Mouse (Mus musculus) midbrain, postnatal 0 days (tissue): ENCODE data around the gene Lect2. TPM values are rescaled to one million over a fixed set of nuclear protein-coding genes. Genes with fewer than 3 reads are reported as not detected.
A peak's percentile ranks its signal among the peaks of the same experiment; 100 is the strongest.

ENCODE experiments used
- ATAC-seq: fragments of 200-750 bp; cut with Nextera tagmentation; 2 replicates; pipeline ENCODE4 v1.8.0; 2017; ENCODE audit warnings: moderate number of reproducible peaks, mild to moderate bottlenecking, moderate TSS enrichment, moderate library complexity; ENCODE audit not compliant: low FRiP score
- DNase-seq: peaks from one replicate; pipeline ENCODE4 v3.0.0-alpha.2; 2015; ENCODE audit warnings: low spot score
- H3K27ac ChIP-seq: fragments of 300-500 bp; sonication (generic); 2 replicates; pipeline ENCODE4 v1.5.1; 2014; ENCODE audit warnings: low read depth, mild to moderate bottlenecking, low read length, mixed read lengths
- H3K27me3 ChIP-seq: fragments of 300-500 bp; sonication (generic); 2 replicates; pipeline ENCODE4 v1.6.1; 2014; ENCODE audit warnings: low read length, control low read depth, mixed read lengths; ENCODE audit not compliant: insufficient read depth
- H3K36me3 ChIP-seq: fragments of 300-500 bp; sonication (generic); 2 replicates; pipeline ENCODE4 v1.6.1; 2014; ENCODE audit warnings: low read length, control low read depth, mixed read lengths; ENCODE audit not compliant: insufficient read depth
- H3K4me1 ChIP-seq: fragments of 300-500 bp; sonication (generic); 2 replicates; pipeline ENCODE4 v1.6.1; 2014; ENCODE audit warnings: mild to moderate bottlenecking, control low read depth, antibody characterized with exemption, low read length, mixed read lengths; ENCODE audit not compliant: insufficient read depth
- H3K4me2 ChIP-seq: fragments of 300-500 bp; sonication (generic); 2 replicates; pipeline ENCODE4 v1.6.1; 2014; ENCODE audit warnings: low read depth, mild to moderate bottlenecking, low read length, mixed read lengths; ENCODE audit not compliant: poor library complexity, severe bottlenecking
- H3K4me3 ChIP-seq: fragments of 300-500 bp; sonication (generic); 2 replicates; pipeline ENCODE4 v1.5.1; 2014; ENCODE audit warnings: low read depth, mild to moderate bottlenecking, low read length, moderate library complexity
- H3K9ac ChIP-seq: fragments of 300-500 bp; sonication (generic); replicated peaks from 2 replicates; pipeline ENCODE4 v1.6.1; 2014; ENCODE audit warnings: mild to moderate bottlenecking, low read length, moderate library complexity, mixed read lengths; ENCODE audit not compliant: poor library complexity, severe bottlenecking
- H3K9me3 ChIP-seq: fragments of 300-500 bp; sonication (generic); 2 replicates; pipeline ENCODE4 v1.6.1; 2016; ENCODE audit warnings: low read length, control low read depth
- CTCF ChIP-seq: IDR thresholded peaks from 2 replicates; pipeline ENCODE4 v1.5.1; 2016; ENCODE audit warnings: antibody characterized with exemption, mild to moderate bottlenecking
- WGBS: fragments of 180-500 bp; shearing (Covaris S2); extraction: QIAGEN DNeasy Blood & Tissue Kit; methylation state at CpG from one replicate; pipeline ENCODE4 v1.1.7; 2014; 5-methylcytosine and 5-hydroxymethylcytosine counted together
- polyA plus RNA-seq: library from polyadenylated mRNA; unstranded; fragments of >200 nt; fragmentation: Nextera tagmentation; extraction: Ambion mirVana; gene quantifications from 2 replicates; pipeline ENCODE4 v1.2.1, GENCODE M21; 2015
- total RNA-seq: library from RNA; depleted of rRNA; stranded (reverse); fragments of >200 nt; gene quantifications from 2 replicates; pipeline ENCODE4 v1.2.3, GENCODE M21; 2014

The Lect2 gene
- total and polyA plus RNA-seq, 2 experiments from 2014 or later: not detected

DNA sequence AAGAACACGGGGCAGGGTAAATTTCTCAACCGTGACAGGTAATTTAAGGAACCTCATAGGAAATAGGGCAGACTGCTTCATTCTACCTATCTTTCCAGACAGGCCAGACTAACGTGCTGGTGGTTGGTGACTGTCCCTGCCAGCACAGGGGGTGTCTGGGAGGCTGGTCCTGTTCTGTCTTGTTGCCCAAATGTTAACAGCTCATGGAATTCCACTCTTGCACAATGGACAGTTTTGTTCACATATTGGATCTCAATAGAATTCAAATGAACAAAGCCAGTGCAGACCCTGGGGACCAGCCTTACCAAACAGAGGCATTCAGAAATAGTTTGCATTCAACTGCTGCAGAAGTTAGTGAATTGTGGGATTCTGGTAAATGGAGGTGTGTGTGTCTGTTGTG, 3.3 kb downstream of the Lect2 start:
- TF ChIP-seq CTCF: no peak
- H3K9ac ChIP-seq: no peak overlapping the region
- ATAC-seq: no peak
- no peaks in the 10 kb centered on the region for H3K27me3 ChIP-seq
- no peak for DNase-seq
- H3K4me2 ChIP-seq: no peak overlapping the region
- H3K36me3 ChIP-seq: no peaks in the 10 kb centered on the region
- H3K27ac ChIP-seq: no peak overlapping the region
- WGBS: 39% methylated on average over 3 of the region's 3 CpGs
- H3K4me3 ChIP-seq: no peak overlapping the region
- no peaks in the 10 kb centered on the region for H3K9me3 ChIP-seq
- H3K4me1 ChIP-seq: no peaks in the 10 kb centered on the region

DNA sequence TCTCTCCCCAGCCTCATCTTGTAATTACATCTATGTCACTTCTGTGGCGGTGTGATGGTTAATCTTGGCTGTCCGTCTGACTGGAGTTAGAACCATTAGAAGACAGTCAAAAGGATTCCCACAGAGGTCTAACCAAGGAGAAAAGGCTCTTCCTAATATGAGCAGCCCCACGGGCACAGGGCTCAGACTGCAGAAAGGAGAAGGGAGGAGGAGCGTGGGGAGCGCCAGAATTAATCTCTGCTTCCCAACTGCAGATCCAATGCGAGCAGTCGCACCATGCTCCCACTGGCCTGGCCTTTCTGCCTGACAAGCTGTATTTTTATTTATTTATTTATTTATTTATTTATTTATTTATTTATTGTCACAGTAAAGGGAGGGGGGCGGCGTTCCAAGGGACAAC, 4.5 kb downstream of the Lect2 start:
- DNase-seq: no peak
- Histone ChIP-seq H3K4me1 (no peaks in the 10 kb centered on the region), H3K9me3 (no peaks in the 10 kb centered on the region), H3K9ac (no peak overlapping the region), H3K4me3 (no peak overlapping the region), H3K27ac (no peak overlapping the region), H3K36me3 (no peaks in the 10 kb centered on the region), H3K4me2 (no peak overlapping the region), H3K27me3 (no peaks in the 10 kb centered on the region)
- ATAC-seq: no peak
- TF ChIP-seq CTCF: no peak
- 54% methylated on average over 9 of the region's 9 CpGs for WGBS

DNA sequence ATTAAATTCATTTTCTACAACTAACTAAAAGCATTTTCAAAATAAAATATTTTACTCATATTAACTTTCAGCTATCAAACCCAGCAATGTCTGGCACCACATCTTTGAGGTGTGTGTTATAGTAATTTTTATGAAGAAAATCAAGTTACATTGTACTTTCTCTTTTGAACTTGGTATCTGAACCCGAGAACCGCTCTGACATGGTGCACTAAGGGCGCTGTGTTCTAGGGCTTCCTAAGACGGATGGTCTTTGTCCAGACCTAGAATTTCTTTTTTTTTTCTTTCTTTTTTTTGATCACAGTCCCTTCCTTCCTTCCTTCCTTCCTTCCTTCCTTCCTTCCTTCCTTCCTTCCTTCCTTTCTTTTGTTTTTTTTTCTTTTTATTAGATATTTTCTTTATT, 8.5 kb downstream of the Lect2 start:
- DNase-seq (no peak), ATAC-seq (no peak)
- Histone ChIP-seq H3K36me3 (no peaks in the 10 kb centered on the region), H3K27me3 (no peaks in the 10 kb centered on the region), H3K9ac (no peak overlapping the region), H3K9me3 (no peaks in the 10 kb centered on the region), H3K4me2 (no peak overlapping the region), H3K4me1 (no peaks in the 10 kb centered on the region), H3K27ac (no peak overlapping the region), H3K4me3 (no peak overlapping the region)
- WGBS: over 99% methylated on average over 4 of the region's 4 CpGs
- no peak for TF ChIP-seq CTCF

DNA sequence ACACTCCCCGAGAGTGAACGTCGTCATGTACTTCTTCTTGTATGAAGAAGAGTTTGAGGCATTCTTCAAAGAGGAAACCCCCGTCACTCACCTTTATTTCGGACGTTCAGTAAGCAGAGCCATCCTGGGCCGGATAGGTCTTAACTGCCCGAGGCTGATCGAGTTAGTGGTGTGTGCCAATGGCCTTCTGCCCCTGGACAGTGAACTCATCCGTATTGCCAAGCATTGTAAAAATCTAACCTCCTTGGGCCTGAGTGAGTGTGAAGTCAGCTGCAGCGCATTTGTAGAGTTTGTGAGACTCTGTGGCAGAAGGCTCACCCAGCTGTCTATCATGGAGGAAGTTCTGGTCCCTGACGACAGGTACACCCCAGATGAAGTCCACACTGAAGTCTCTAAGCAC, 11.3 kb downstream of the Lect2 start:
- Histone ChIP-seq H3K27ac (no peak overlapping the region), H3K4me2 (no peak overlapping the region), H3K27me3 (no peaks in the 10 kb centered on the region), H3K4me3 (no peak overlapping the region), H3K9ac (no peak overlapping the region), H3K36me3 (no peaks in the 10 kb centered on the region), H3K4me1 (no peaks in the 10 kb centered on the region), H3K9me3 (peaks cover 8% of the 10 kb centered on the region; the same call in 1 of the 2 replicates)
- no peak for TF ChIP-seq CTCF
- 87% methylated on average over 12 of the region's 12 CpGs for WGBS
- no peak for DNase-seq
- no peak for ATAC-seq

DNA sequence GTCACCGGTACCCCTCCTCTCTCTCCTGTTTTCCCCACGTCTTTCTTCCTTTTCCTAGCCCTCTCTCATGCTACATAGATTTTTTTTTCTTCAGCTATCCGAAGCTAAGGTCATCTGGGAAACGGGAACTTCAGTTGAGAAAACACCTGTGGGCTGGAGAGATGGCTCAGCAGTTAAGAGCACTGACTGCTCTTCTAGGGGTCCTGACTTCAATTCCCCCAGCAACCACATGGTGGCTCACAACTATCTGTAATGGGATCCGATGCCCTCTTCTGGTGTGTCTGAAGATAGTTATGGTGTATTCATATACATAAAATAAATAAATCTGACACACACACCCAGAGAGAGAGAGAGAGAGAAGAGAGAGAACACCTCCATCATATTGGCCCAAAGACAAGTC, 12.7 kb downstream of the Lect2 start:
- Histone ChIP-seq H3K27ac (no peak overlapping the region), H3K9me3 (peaks cover 8% of the 10 kb centered on the region; the same call in 1 of the 2 replicates), H3K4me1 (no peaks in the 10 kb centered on the region), H3K9ac (no peak overlapping the region), H3K27me3 (no peaks in the 10 kb centered on the region), H3K4me2 (no peak overlapping the region), H3K4me3 (no peak overlapping the region), H3K36me3 (no peaks in the 10 kb centered on the region)
- DNase-seq: no peak
- no peak for ATAC-seq
- peak; percentile 29; the same call in 1 of the 2 replicates for TF ChIP-seq CTCF
- WGBS: 82% methylated on average over 5 of the region's 5 CpGs

DNA sequence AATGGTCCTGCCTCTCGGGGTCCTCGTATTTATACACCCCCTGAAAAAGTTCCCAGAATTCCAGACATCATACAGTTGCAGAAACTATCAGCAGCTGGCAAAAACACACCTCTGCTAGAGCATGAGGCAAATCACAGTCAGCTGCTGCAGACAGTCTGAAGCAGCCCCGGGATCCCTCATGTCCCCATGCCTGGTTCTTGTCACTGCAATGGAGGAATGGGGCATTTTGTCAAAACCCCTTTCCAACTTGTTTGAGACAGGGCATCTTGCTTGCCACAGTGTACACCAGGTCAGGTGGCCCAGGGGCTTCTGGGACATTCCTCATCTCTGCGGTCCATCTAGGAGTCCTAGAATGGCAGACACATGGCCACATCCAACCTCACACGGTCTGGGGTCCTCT, 13.4 kb downstream of the Lect2 start:
- H3K27ac ChIP-seq: no peak overlapping the region
- no peaks in the 10 kb centered on the region for H3K27me3 ChIP-seq
- H3K9me3 ChIP-seq: peaks cover 8% of the 10 kb centered on the region; the same call in 1 of the 2 replicates
- no peaks in the 10 kb centered on the region for H3K4me1 ChIP-seq
- no peak overlapping the region for H3K4me3 ChIP-seq
- no peaks in the 10 kb centered on the region for H3K36me3 ChIP-seq
- no peak overlapping the region for H3K4me2 ChIP-seq
- no peak for TF ChIP-seq CTCF
- H3K9ac ChIP-seq: no peak overlapping the region
- ATAC-seq: no peak
- WGBS: 85% methylated on average over 5 of the region's 5 CpGs
- DNase-seq: no peak
